Mouse (Mus musculus) neural tube, embryonic 15.5 days (tissue): ENCODE results near the gene Slc39a2. TPM values are rescaled to one million over a fixed set of nuclear protein-coding genes. Genes with fewer than 3 reads are reported as not detected.

ENCODE experiments used
- ATAC-seq: fragments of 200-750 bp; cut with Nextera tagmentation; 2 replicates; pipeline ENCODE4 v1.8.0; 2017; ENCODE audit warnings: mild to moderate bottlenecking, moderate TSS enrichment, moderate library complexity; ENCODE audit not compliant: low FRiP score
- H3K27ac ChIP-seq: fragments of 300-500 bp; sonication (generic); replicated peaks from 2 replicates; pipeline ENCODE4 v1.5.1; 2015; ENCODE audit warnings: mild to moderate bottlenecking, inconsistent platforms
- H3K27me3 ChIP-seq: fragments of 300-500 bp; sonication (generic); replicated peaks from 2 replicates; pipeline ENCODE4 v1.6.1; 2015; ENCODE audit warnings: inconsistent platforms
- H3K36me3 ChIP-seq: fragments of 300-500 bp; sonication (generic); 2 replicates; pipeline ENCODE4 v1.6.1; 2015; ENCODE audit warnings: inconsistent platforms
- H3K4me1 ChIP-seq: fragments of 300-500 bp; sonication (generic); 2 replicates; pipeline ENCODE4 v1.6.1; 2015; ENCODE audit warnings: inconsistent platforms
- H3K4me2 ChIP-seq: fragments of 300-500 bp; sonication (generic); 2 replicates; pipeline ENCODE4 v1.6.1; 2015; ENCODE audit warnings: inconsistent platforms, mild to moderate bottlenecking, moderate library complexity
- H3K4me3 ChIP-seq: fragments of 300-500 bp; sonication (generic); replicated peaks from 2 replicates; pipeline ENCODE4 v1.5.1; 2015; ENCODE audit warnings: mild to moderate bottlenecking, inconsistent platforms
- H3K9ac ChIP-seq: fragments of 300-500 bp; sonication (generic); replicated peaks from 2 replicates; pipeline ENCODE4 v1.6.1; 2015; ENCODE audit warnings: mild to moderate bottlenecking, inconsistent platforms
- H3K9me3 ChIP-seq: fragments of 300-500 bp; sonication (generic); replicated peaks from 2 replicates; pipeline ENCODE4 v1.6.1; 2016; ENCODE audit warnings: inconsistent platforms
- WGBS: fragments of 180-500 bp; shearing (Covaris S2); methylation state at CpG from one replicate; pipeline ENCODE4 v1.1.7; 2015; ENCODE audit warnings: mixed read lengths; 5-methylcytosine and 5-hydroxymethylcytosine counted together
- polyA plus RNA-seq: library from polyadenylated mRNA; unstranded; fragments of >200 nt; fragmentation: Nextera tagmentation; extraction: Ambion mirVana; gene quantifications from 2 replicates; pipeline ENCODE4 v1.2.1, GENCODE M21; 2015

Slc39a2 gene
- polyA plus RNA-seq, 1 experiment from 2014 or later, result 2.0 TPM

DNA sequence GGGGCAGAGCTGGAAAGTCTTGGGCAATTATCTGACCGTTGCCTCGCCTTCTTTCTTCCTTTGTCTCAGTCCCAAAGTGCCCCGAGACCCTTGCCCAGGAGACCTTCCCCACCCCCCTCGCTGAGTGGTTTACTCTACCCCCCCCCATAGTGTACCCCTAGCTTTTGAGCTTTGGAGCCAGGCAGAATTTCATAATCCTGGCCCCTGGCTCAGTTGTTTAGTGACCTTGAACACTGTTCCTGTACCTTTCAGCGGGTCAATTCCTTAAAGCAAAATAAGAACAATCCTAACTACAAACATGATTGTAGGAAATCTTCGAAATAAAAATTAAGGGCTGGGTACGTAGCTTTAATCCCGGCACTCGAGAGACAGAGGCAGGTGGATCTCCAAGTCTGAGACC lies 48.9 kb downstream of the Slc39a2 start:
- H3K27me3 ChIP-seq, result no peaks in the 10 kb centered on the region

DNA sequence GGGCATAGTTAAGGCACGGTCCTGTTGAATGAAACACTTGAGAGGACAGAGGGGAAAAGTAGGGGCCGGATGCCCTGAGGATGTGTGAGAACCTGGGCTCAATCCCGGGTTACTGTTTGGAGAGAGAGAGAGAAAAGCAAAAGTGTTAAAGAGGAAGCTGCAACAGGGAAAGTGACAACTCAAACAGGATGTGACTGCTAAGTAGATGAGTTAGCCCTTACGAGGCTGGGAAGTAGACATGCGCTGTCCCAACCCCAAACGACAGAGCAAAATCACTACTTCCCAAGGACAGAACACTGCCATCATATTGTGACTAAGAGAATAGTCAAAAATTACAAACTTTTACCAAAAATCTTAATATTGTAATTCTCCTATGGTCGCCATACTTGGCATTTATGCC lies 49.5 kb downstream of the Slc39a2 start:
- 69% methylated on average over 7 of the region's 7 CpGs for WGBS
- H3K9me3 ChIP-seq, result 0 out of 2 replicates have a peak, but pooled peaks cover 5% of the 10 kb centered on the region
- H3K4me3 ChIP-seq, result no peak overlapping the region
- no peaks in the 10 kb centered on the region for H3K36me3 ChIP-seq
- ATAC-seq, result no peak
- no peak overlapping the region for H3K9ac ChIP-seq
- H3K4me1 ChIP-seq, result no peaks in the 10 kb centered on the region
- H3K27ac ChIP-seq, result no peak overlapping the region
- H3K4me2 ChIP-seq, result no peak overlapping the region
- no peaks in the 10 kb centered on the region for H3K27me3 ChIP-seq

More for the DNA sequence above, 48.9 kb downstream of the Slc39a2 start:
- 54% methylated on average over 9 of the region's 9 CpGs for WGBS
- no peak for ATAC-seq
- Histone ChIP-seq H3K4me1 (no peaks in the 10 kb centered on the region), H3K4me2 (no peak overlapping the region), H3K9me3 (0 out of 2 replicates have a peak, but pooled peaks cover 5% of the 10 kb centered on the region), H3K36me3 (no peaks in the 10 kb centered on the region), H3K9ac (no peak overlapping the region), H3K4me3 (no peak overlapping the region), H3K27ac (no peak overlapping the region)

DNA sequence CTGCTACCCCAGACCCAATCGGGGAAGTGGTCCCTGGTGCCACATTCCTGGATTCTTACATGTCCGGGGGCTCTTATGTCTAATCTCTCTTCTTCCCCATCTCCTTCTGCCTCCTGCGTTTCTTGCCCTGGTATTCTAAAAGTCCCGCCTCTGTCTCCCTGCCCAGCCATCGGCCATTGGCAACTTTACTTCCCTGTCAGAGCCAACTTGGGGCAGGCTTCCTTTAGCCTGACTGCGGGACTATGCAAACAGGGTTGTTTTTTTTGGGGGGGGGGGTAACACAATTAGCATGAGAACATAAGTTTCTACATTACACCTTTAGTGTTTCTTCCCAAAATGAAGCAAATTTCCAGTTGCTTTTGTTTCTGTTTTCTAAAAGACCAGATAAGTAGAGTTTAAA lies 50.6 kb downstream of the Slc39a2 start:
- Histone ChIP-seq H3K9me3 (no peaks in the 10 kb centered on the region), H3K4me2 (no peak overlapping the region), H3K4me3 (no peak overlapping the region), H3K4me1 (no peaks in the 10 kb centered on the region), H3K9ac (no peak overlapping the region), H3K27me3 (no peaks in the 10 kb centered on the region), H3K36me3 (no peaks in the 10 kb centered on the region), H3K27ac (no peak overlapping the region)
- no peak for ATAC-seq
- WGBS, result 87% methylated on average over 6 of the region's 6 CpGs

Other genes starting within 250 kb of the Slc39a2 start
- not detected in 2 replicates for gene Gm17079, start 197.4 kb upstream of the Slc39a2 start, polyA plus RNA-seq
- gene Gm5800, start 175.7 kb upstream of the Slc39a2 start, polyA plus RNA-seq, result not detected in 2 replicates
- gene Ang4, start 119.3 kb upstream of the Slc39a2 start, polyA plus RNA-seq, result 0.27 TPM in 1 of 2 replicates, not detected in the other
- not detected in 2 replicates for gene AY358078, start 92.8 kb upstream of the Slc39a2 start, polyA plus RNA-seq
- 0.42 TPM in 1 of 2 replicates, not detected in the other for gene Ear6, start 39.2 kb upstream of the Slc39a2 start, polyA plus RNA-seq
- 83.5 and 90.9 TPM in 2 replicates for gene Mettl17, start 8.0 kb upstream of the Slc39a2 start, polyA plus RNA-seq
- 268 and 281 TPM in 2 replicates for gene Ndrg2, start 21.3 kb downstream of the Slc39a2 start, polyA plus RNA-seq
- gene Tppp2, start 25.5 kb downstream of the Slc39a2 start, polyA plus RNA-seq, result not detected in 2 replicates
- gene Rnase13, start 29.9 kb downstream of the Slc39a2 start, polyA plus RNA-seq, result not detected in 2 replicates
- 71.3 and 82.7 TPM in 2 replicates for gene Arhgef40, start 91.8 kb downstream of the Slc39a2 start, polyA plus RNA-seq
- gene Tmem253, start 122.8 kb downstream of the Slc39a2 start, polyA plus RNA-seq, result 0.88 and 1.4 TPM in 2 replicates
- gene Zfp219, start 127.8 kb downstream of the Slc39a2 start, polyA plus RNA-seq, result 25.3 and 28.6 TPM in 2 replicates
- gene Olfr221, start 149.6 kb downstream of the Slc39a2 start, polyA plus RNA-seq, result not detected in 2 replicates
- 424 and 500 TPM in 2 replicates for gene Hnrnpc, start 211.1 kb downstream of the Slc39a2 start, polyA plus RNA-seq
- 42.6 and 46.0 TPM in 2 replicates for gene Rpgrip1, start 217.8 kb downstream of the Slc39a2 start, polyA plus RNA-seq